7 mouse cellular contexts compared by ENCODE assay signal in genomic region chr19:45998694-45999217, GRCm38 (mm10). TPM values are rescaled to one million over a fixed set of nuclear protein-coding genes. Genes with fewer than 3 reads are reported as not detected.
DNase-seq lines count a peak whose midpoint lies in the region; ATAC-seq lines count a peak whose summit lies in the region.

No protein-coding gene starts in this region.

- peak overlapping the region; percentile 69 for H3K4me2 ChIP-seq in lung, embryonic 16.5 days (ENCODE audit: low read depth, low read length)
- peak overlapping the region; percentile 57 for H3K4me2 ChIP-seq in forebrain, embryonic 12.5 days
- H3K4me2 ChIP-seq in limb, embryonic 13.5 days (replicated peaks): peak overlapping the region; percentile 69
- H3K4me2 ChIP-seq in stomach, embryonic 15.5 days: peak overlapping the region; percentile 71

- peaks cover 2% of the 10 kb centered on the region; the same call in 1 of the 2 replicates for H3K4me1 ChIP-seq in lung, embryonic 16.5 days (replicated peaks; ENCODE audit: control insufficient read depth, insufficient read depth, low read length)
- peaks cover 20% of the 10 kb centered on the region for H3K4me1 ChIP-seq in forebrain, embryonic 12.5 days
- H3K4me1 ChIP-seq in limb, embryonic 13.5 days: peaks cover 12% of the 10 kb centered on the region
- peaks cover 7% of the 10 kb centered on the region; the same call in 1 of the 2 replicates for H3K4me1 ChIP-seq in stomach, embryonic 15.5 days

- peaks cover 8% of the 10 kb centered on the region for H3K36me3 ChIP-seq in lung, embryonic 16.5 days (ENCODE audit: control insufficient read depth, insufficient read depth, low read length)
- no peaks in the 10 kb centered on the region for H3K36me3 ChIP-seq in forebrain, embryonic 12.5 days (replicated peaks)
- peaks cover 7% of the 10 kb centered on the region for H3K36me3 ChIP-seq in limb, embryonic 13.5 days
- peaks cover 3% of the 10 kb centered on the region; the same call in 1 of the 2 replicates for H3K36me3 ChIP-seq in stomach, embryonic 15.5 days

- peaks cover 6% of the 10 kb centered on the region for H3K9me3 ChIP-seq in lung, embryonic 16.5 days (ENCODE audit: control insufficient read depth, low read length)
- H3K9me3 ChIP-seq in forebrain, embryonic 12.5 days: 0 out of 2 replicates have a peak, but pooled peaks cover 8% of the 10 kb centered on the region
- H3K9me3 ChIP-seq in limb, embryonic 13.5 days: no peaks in the 10 kb centered on the region
- no peaks in the 10 kb centered on the region for H3K9me3 ChIP-seq in stomach, embryonic 15.5 days

- peak overlapping the region; percentile 61; the same call in 1 of the 2 replicates for H3K9ac ChIP-seq in lung, embryonic 16.5 days (ENCODE audit: low read length)
- H3K9ac ChIP-seq in forebrain, embryonic 12.5 days: peak overlapping the region; percentile 17; the same call in 1 of the 2 replicates
- no peak overlapping the region for H3K9ac ChIP-seq in limb, embryonic 13.5 days
- peak overlapping the region; percentile 34; the same call in 1 of the 2 replicates for H3K9ac ChIP-seq in stomach, embryonic 15.5 days

- no peaks in the 10 kb centered on the region for H3K27me3 ChIP-seq in lung, embryonic 16.5 days (ENCODE audit: control insufficient read depth, insufficient read depth, low read depth, low read length)
- peaks cover 27% of the 10 kb centered on the region for H3K27me3 ChIP-seq in forebrain, embryonic 12.5 days
- H3K27me3 ChIP-seq in limb, embryonic 13.5 days: peaks cover 3% of the 10 kb centered on the region; the same call in 1 of the 2 replicates
- no peaks in the 10 kb centered on the region for H3K27me3 ChIP-seq in stomach, embryonic 15.5 days (replicated peaks)

- H3K4me3 ChIP-seq in lung, embryonic 16.5 days (ENCODE audit: low read length): peak overlapping the region; percentile 83
- H3K4me3 ChIP-seq in forebrain, embryonic 12.5 days (replicated peaks): peak overlapping the region; percentile 70
- H3K4me3 ChIP-seq in limb, embryonic 13.5 days: peak overlapping the region; percentile 85
- H3K4me3 ChIP-seq in stomach, embryonic 15.5 days (replicated peaks): peak overlapping the region; percentile 91

- 7% methylated on average over 8 of the region's 8 CpGs for WGBS in lung, embryonic 16.5 days
- WGBS in forebrain, embryonic 12.5 days: 12% methylated on average over 8 of the region's 8 CpGs
- WGBS in limb, embryonic 13.5 days: 9% methylated on average over 8 of the region's 8 CpGs
- WGBS in stomach, embryonic 15.5 days: 12% methylated on average over 8 of the region's 8 CpGs

- peak; percentile 4; the same call in 1 of the 2 replicates for ATAC-seq in lung, embryonic 16.5 days (ENCODE audit: low read depth)
- ATAC-seq in forebrain, embryonic 12.5 days (ENCODE audit: low FRiP score): peak; percentile 57
- no peak for ATAC-seq in limb, embryonic 13.5 days (ENCODE audit: low FRiP score, low read depth)
- ATAC-seq in stomach, embryonic 15.5 days (ENCODE audit: insufficient read depth, low FRiP score, low read depth): no peak

- no peak overlapping the region for H3K27ac ChIP-seq in lung, embryonic 16.5 days (ENCODE audit: low read length)
- 0 out of 2 replicates have a peak overlapping the region, but pooled peaks have one; percentile 94 for H3K27ac ChIP-seq in forebrain, embryonic 12.5 days
- H3K27ac ChIP-seq in limb, embryonic 13.5 days: no peak overlapping the region
- H3K27ac ChIP-seq in stomach, embryonic 15.5 days: no peak overlapping the region

- intact Hi-C loops in left cerebral cortex, postnatal 25 days (cut with DNase I): no loop called here

- DNase-seq in lung, postnatal 10 days: no peak
- no peak for DNase-seq in right cerebral cortex, adult 2 months (ENCODE audit: low spot score in 2 of 2)
- no peak for DNase-seq in left cerebral cortex, postnatal 25 days (ENCODE audit: low spot score in 2 of 2)

RNA-seq across cellular contexts. Expression of gene Armh3, which starts 0.5 kb away (rescaled TPM):
- polyA plus RNA-seq in lung, embryonic 16.5 days (2015; fragmentation: Nextera tagmentation; extraction: Ambion mirVana): 16.9 and 18.0 TPM in 2 replicates
- 19.3 and 20.3 TPM in 2 replicates for polyA plus RNA-seq in forebrain, embryonic 12.5 days (2016; fragmentation: Nextera tagmentation; extraction: Ambion mirVana)
- polyA plus RNA-seq in limb, embryonic 13.5 days (2015; fragmentation: Nextera tagmentation; extraction: Ambion mirVana): 20.5 and 22.1 TPM in 2 replicates
- polyA plus RNA-seq in stomach, embryonic 15.5 days (2015; fragmentation: Nextera tagmentation; extraction: Ambion mirVana): 13.1 and 17.3 TPM in 2 replicates
- total RNA-seq in left cerebral cortex, postnatal 25 days (2021): 10 to 100 TPM; 19.7 to 19.8 TPM

RNA-seq across cellular contexts. Expression of gene Hps6, which starts 4.6 kb away (rescaled TPM):
- 10.2 and 11.1 TPM in 2 replicates for polyA plus RNA-seq in lung, embryonic 16.5 days (2015; fragmentation: Nextera tagmentation; extraction: Ambion mirVana)
- 2.7 TPM in 2 replicates for polyA plus RNA-seq in forebrain, embryonic 12.5 days (2016; fragmentation: Nextera tagmentation; extraction: Ambion mirVana)
- polyA plus RNA-seq in limb, embryonic 13.5 days (2015; fragmentation: Nextera tagmentation; extraction: Ambion mirVana): 7.3 and 8.1 TPM in 2 replicates
- polyA plus RNA-seq in stomach, embryonic 15.5 days (2015; fragmentation: Nextera tagmentation; extraction: Ambion mirVana): 8.1 TPM in 2 replicates
- total RNA-seq in left cerebral cortex, postnatal 25 days (2021): 1 to 10 TPM; 5.7 TPM

RNA-seq across cellular contexts. Expression of gene Pprc1, which starts 45.9 kb away (rescaled TPM):
- polyA plus RNA-seq in lung, embryonic 16.5 days (2015; fragmentation: Nextera tagmentation; extraction: Ambion mirVana): 24.4 and 27.0 TPM in 2 replicates
- 37.1 and 41.7 TPM in 2 replicates for polyA plus RNA-seq in forebrain, embryonic 12.5 days (2016; fragmentation: Nextera tagmentation; extraction: Ambion mirVana)
- polyA plus RNA-seq in limb, embryonic 13.5 days (2015; fragmentation: Nextera tagmentation; extraction: Ambion mirVana): 37.8 and 42.6 TPM in 2 replicates
- 32.7 and 37.5 TPM in 2 replicates for polyA plus RNA-seq in stomach, embryonic 15.5 days (2015; fragmentation: Nextera tagmentation; extraction: Ambion mirVana)
- 10 to 100 TPM; 23.3 to 27.7 TPM for total RNA-seq in left cerebral cortex, postnatal 25 days (2021)

RNA-seq across cellular contexts. Expression of gene Ldb1, which starts 46.3 kb away (rescaled TPM):
- polyA plus RNA-seq in lung, embryonic 16.5 days (2015; fragmentation: Nextera tagmentation; extraction: Ambion mirVana): 55.3 and 70.7 TPM in 2 replicates
- 138 and 139 TPM in 2 replicates for polyA plus RNA-seq in forebrain, embryonic 12.5 days (2016; fragmentation: Nextera tagmentation; extraction: Ambion mirVana)
- polyA plus RNA-seq in limb, embryonic 13.5 days (2015; fragmentation: Nextera tagmentation; extraction: Ambion mirVana): 114 and 123 TPM in 2 replicates
- polyA plus RNA-seq in stomach, embryonic 15.5 days (2015; fragmentation: Nextera tagmentation; extraction: Ambion mirVana): 73.9 and 74.1 TPM in 2 replicates
- 100 to 1,000 TPM; 104 to 105 TPM for total RNA-seq in left cerebral cortex, postnatal 25 days (2021)

Comparison
In these comparisons a context has a peak if more than half of its experiments do, and no peak if none do; other contexts are left out.
1. ATAC-seq: peak in lung, embryonic 16.5 days (single experiment) and forebrain, embryonic 12.5 days (single experiment); none in limb, embryonic 13.5 days (single experiment) and stomach, embryonic 15.5 days (single experiment).
2. Peak in every context shown above with its lines, with median percentiles within 50 percentile points of each other: H3K4me2 ChIP-seq and H3K4me3 ChIP-seq.